Mouse (Mus musculus): ENCODE results near the gene Trio.
"Not testable (repeated sequence)": the region's sequence is repeated elsewhere in the genome, so short reads cannot be mapped to it uniquely, and the experiment has no call there.

The Trio gene

DNA sequence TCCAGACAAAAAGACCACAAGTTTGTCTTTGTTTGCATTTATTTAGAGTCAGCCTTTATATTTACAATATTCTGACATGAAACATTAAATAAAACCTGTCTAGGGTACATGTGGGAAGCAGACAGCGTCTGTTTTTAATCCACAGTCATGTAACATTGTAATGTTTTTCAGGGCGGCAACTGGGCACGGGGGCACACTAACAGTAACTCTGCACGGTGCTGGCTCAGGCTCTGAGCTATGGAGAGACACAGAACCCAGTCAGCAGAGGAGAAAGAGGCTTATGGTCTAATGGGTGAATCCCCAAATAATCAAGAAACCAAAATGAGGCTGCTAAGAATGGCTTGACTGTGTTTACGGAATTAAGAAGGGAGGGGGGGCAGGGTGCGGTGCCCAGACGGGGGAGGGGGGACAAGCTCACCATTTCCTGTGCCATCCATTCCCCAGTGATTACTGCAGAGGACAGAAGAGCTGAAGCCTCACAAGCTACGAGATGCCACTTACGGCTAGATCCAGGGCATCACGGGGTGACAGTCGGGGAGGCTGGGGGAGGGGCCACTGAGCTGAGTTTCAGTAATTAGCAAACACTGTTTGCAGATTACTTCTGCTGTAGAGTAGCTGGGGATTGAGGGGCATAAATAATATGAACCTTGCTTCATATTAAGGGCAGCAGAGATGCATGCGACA, 255.0 kb downstream of the Trio start:
- no peak for DNase-seq (ENCODE audit: low spot score)

DNA sequence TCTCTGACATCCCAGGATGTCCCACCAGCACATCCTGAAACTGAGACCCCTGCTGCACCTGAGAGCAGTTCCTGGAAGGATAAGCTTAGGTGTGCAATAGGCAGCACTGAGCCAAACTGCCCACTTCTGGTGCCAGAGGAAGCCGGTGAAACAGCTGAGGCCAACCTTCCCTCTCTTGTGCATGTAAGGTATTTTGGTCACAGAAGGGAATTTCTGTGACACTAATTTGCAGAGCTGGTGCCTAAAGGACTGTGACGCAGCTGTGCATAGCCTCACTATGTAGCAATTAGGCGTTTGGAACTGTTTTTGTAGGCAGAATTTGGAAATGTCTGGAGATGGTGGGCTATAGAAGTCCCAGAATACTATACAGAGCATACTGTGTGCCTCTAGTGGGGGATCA, 264.2 kb downstream of the Trio start:
- no peak for DNase-seq (ENCODE audit: low spot score)

DNA sequence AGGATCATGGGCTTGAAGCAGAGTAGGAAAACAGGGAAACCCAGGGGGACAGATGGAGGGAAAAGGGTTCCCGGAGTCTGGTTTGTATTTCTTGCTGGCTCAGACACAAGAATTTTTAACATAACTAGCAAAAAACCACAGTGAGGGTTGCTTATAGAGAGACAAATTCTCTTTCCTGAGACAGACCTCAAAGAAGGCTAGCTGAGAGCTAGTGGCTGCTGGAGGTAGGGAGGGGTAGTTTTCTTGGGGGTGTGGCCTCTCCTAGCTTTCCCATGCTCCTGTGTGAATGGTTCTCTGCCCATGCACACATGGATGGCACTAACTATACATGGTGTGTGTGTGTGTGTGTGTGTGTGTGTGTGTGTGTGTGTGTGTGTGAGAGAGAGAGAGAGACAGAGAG, 265.0 kb downstream of the Trio start:
- no peak for DNase-seq (ENCODE audit: low spot score)

- no peak for DNase-seq (ENCODE audit: low spot score)
These were observed 265.8 kb downstream of the Trio start for GRCm38 (mm10) chr15:27759890-27760289.

GRCm38 (mm10) chr15:27758680-27759079, 267.0 kb downstream of the Trio start:
- DNase-seq (ENCODE audit: low spot score): no peak

DNA sequence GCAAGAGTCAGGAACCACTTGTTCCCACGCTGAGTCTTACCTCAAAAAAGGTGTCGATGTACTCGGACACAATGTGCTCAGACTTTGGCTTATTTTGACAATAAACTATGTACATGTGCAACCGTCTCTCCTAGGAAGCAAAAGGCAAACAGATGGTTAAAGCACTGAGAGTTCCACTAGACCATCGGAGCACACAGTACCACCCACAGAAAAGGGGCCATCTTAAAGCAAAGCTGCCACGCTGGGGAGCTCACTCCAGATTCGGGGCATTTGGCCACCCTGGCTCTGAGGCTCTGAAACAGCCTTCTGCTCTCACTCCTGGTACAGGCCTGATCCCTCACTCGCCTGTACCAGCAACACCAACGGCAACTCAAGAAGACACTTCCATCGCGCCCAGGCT, 269.2 kb downstream of the Trio start:
- no peak for DNase-seq (ENCODE audit: low spot score)

DNA sequence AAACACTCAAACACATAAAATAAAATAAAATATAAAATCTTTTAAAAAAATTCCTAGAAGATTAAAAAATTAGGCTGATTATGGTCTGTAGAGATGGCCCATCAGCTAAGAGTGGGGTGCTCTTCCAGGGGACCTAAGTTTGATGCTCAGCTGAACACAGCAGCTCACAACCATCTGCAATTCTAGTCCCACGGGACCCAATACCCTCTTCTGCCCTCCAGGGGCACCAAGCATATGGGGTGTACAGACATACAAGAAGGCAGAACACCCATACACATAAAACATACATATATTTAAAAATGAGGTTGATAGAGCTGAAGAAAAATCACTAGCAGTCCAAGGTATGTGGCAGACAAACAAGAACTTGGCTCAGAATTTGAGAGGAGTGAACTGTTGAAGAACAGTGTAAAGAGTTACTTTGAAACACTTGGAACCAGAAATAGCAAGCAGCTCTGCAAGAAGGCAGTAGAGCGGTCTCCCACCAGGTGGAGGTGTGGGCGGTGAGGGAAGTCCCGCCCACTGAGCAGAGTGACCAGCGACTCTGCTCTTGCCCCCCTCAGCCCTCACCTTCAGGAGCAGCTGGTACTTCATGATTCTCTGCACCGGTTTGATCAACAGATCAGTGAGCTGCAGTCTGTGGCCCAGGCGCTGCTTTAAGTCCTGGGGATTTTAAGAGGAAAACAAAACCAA, 270.9 kb downstream of the Trio start:
- DNase-seq (ENCODE audit: low spot score): no peak

DNA sequence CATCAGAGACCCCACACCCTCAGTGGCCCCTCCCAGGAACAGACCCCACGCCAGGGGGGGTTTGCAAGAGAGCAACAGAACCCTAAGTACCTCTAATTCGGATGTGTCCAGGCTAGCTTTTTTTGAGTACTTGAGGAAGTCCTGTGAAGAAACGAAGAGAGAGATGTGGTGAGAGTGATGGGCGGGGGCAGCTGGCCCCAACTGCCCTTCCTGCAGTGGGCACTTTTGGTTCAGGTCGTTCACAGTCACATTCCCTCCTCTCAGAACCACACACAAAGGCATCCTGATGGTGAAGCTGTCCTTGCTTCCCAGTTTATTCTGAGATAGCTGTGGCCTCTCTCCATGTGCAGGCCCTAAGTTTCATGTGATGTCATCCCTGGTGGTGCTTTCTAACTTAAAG, 271.7 kb downstream of the Trio start:
- DNase-seq (ENCODE audit: low spot score): no peak

DNA sequence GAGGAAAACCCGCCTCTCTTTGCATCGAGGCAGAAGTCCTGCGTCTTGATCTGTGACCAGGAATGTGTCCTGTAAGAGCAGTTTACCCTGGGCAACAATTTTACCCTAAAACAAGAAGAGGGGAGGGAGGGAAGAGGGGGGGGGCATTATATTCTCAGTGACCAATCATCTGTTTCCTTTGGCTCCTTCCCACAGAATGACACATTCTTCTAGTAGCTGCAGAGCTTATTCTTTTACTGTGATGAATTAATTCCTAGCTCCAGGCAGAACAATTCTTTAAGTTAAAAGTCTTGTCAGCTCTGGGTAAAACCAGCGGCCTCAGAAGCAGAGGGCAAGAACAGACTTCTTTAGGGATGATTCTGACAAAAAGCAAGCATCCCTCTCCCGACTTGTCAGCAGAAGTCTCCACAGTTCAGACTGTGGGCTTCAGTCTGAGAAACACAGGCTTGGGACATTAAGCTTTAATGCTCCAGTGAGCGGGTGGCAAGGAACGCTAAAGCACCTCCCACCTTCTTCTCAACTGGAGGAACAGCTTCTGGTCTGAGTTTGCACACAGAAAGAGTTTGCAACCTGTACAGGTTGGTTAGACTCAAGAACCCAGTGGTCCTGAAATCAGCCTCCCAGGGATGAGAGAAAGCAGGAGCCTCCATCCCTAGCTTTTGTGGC, 272.8 kb downstream of the Trio start:
- no peak for DNase-seq (ENCODE audit: low spot score)

DNA sequence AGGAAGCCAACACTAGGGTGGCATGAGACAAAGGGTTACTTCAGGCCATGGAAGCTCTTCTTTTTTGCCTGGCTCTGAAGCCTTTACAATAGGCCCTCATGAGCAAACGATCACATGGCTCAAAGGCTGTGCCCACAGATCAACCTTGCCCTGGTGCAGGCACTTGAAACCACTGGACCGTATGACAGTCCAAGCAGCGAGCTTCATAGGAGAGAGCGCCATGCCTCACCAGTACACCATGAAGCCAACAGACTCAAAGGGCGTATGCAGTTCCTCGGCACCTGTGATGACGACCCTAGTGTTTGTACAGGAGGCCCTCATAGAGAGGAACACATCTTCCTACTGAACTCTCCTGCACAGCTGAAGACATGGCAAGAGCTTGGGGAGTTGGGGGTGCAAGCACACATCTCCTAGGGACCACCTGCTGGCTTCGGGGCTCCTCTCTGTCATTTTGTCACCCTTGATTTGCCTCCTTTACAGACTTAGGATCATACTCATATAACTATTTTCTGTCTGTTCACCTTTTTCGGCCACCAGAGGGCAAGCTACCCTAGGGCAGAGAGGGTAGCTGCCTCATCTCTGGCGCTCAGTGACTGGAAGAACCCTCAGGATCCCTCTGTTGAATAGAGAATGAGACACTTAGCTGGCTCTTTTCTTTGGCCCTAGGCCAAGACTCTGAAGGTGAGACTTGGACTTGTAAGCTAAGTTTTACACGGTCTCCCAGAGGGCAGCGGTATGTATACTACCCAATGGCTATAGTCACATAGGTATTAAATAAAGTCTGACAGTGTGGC, 273.8 kb downstream of the Trio start:
- DNase-seq (ENCODE audit: low spot score): peak; percentile 27

GRCm38 (mm10) chr15:27748739-27749138, 276.9 kb downstream of the Trio start:
- DNase-seq (ENCODE audit: low spot score): no peak

GRCm38 (mm10) chr15:27747512-27747911, 278.1 kb downstream of the Trio start:
- no peak for DNase-seq (ENCODE audit: low spot score)

GRCm38 (mm10) chr15:27744995-27745394, 280.7 kb downstream of the Trio start:
- DNase-seq (ENCODE audit: low spot score): no peak

GRCm38 (mm10) chr15:27740080-27740479, 285.6 kb downstream of the Trio start:
- DNase-seq (ENCODE audit: low spot score): no peak

DNA sequence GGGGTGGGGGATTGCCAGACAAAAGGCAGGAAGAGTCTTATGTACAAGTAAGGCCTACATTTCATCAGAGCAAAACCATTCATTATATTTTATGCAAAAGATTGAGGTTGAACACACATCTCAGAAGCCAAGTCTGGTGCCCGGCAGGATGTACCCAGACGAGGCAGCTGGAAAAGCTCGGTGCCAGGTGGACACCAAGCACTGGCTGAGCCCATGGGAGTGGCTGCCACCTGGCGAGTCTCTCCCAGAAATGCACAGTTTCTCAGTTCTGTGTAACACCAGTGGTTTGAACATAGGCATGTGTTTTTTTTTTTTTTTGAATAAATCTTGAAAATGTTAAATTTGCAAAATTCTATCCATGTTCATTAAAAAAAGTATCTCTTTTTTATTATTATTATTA, 293.8 kb downstream of the Trio start:
- no peak for DNase-seq (ENCODE audit: low spot score)

DNA sequence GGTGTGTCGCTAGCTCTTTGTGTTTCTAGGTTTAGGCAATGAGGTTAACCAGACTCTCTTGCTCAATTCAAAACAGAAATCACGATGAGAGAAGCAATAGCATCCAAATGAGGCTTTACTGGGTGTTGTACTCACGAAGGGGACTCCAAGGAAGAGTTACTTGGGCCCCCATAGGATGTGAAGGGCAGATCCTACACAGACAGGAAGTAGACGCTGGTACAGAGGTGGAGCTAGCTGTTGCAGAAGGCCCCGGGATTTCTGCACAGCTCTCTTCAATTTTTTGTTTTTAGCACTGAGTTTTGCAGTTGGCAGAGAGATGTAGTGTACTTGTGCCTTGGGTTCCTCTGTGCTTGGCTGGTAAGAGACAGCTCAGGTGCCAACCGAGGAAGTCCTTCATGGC, 299.4 kb downstream of the Trio start:
- no peak for DNase-seq (ENCODE audit: low spot score)

DNA sequence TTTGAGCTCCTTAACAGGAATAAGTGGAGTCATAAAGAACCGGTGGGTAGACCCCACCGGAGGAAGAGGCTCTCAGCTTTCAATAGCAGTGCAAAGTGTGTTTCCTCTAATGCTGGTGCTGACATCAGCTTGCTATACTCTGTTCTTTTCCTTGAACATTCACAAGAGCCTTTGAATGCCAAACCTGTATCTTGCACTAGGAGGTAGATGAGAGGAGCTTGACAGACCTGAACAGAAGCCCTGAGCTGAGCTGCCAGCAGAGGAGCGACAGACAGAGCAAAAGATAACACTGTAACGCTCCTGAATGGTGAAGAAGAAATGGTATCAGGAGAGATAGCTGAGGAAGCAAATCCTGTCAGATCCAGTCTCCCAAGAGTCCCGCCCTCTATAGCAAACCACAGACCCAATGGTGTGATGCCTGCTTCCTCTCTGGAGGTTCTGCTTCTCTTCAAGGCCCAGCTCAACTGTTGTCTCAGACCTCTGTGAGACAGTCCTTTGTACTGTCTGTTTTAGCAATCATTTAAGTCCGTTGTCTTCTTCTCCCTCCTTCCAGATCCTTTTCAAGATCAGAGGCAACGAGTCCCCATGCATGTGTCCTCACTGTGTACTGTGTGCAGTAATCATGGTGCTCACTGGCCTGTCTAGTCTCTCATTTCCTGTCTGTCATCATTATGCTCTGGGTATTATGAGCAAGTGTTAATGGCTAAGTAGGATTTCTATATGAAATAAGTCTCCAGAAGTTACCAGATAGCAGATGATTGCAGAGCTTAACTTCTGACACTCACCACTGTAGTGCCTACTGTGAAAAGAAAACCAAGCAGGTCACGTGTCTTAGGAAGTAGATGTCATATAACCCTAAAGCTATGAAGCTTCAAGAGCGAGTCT, 300.6 kb downstream of the Trio start:
- DNase-seq (ENCODE audit: low spot score): no peak

DNA sequence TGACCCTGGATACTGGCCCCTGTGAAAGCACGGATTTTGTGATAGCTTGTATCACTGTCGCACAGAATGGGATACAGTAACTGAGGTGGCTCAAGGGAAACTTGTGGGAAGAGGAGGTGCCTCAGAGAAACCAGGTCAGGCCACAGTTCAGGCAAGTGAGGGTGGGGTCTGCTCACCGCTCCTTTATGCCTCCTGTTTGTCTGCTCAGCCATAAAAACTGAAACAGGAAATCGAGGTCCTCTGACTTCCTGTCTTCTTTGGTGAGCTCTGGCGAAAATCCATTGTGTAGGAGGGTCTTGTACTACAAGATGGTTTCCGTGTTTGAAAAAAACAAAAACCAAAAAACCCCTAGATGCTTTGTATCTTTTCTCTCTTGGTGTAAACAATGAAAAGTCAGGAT, 301.4 kb downstream of the Trio start:
- no peak for DNase-seq (ENCODE audit: low spot score)

GRCm38 (mm10) chr15:27723746-27724145, 301.9 kb downstream of the Trio start:
- DNase-seq (ENCODE audit: low spot score): no peak

DNA sequence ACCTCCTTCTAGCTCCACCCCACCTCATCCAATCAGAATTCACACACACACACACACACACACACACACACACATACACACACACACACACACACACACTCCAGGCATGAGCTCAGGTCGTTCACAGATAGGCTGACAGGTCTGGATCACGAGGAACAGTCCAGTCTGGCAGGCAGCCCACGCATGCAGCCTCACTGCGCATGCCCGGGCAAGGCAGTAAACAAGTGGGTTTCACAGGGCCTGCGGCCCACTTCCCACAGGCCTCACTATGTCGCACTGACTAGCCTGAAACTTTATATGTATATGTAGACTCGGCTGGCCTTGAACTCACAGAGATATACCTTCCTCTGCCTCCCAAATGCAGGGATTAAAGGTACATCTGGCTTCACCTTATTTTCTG, 305.4 kb downstream of the Trio start:
- not testable (repeated sequence) for DNase-seq (ENCODE audit: low spot score)

DNA sequence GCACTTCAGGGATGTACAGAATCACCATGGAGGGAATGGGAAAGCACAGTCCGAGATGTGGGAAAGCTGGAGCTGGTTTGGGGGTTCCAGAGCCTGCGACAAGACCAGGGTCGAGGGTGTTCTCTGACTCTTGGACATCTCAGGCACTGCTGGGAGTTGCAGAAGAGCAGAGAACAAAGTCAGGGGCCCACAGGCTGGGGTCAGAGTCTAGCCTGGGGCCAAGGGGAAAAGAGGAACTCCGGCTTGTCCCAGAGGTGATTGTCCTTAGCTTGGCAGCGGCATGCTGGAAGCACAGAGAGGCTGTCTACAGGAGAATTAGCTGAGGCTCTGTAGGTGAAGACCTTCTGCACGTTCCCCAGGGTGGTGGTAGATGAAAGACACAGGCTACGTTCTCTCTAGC, 307.0 kb downstream of the Trio start:
- DNase-seq (ENCODE audit: low spot score): no peak

DNA sequence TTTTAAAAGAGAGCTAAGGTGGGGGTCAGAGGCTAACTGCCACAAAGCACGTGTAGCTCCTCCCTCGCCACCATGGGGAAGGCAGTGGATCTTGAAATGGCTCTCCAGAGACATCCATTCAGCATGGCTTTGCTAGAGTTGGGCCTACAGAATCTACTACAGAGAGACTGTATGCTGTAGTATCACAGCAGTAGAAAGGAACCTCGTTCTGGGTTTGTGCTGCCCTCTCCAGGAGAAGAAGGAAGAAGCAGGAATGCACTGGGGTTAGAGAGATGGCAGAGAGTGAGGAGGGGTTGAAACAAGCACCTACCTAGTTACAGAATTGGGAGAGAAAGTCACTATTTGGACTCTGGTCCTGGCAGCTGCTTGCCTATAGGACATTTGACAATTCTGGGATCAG, 310.3 kb downstream of the Trio start:
- DNase-seq (ENCODE audit: low spot score): no peak

All from ovary, adult 18-20 months (tissue).